ENCODE assay signal across 9 mouse cellular contexts in genomic region chr1:192897218-192897617, GRCm38 (mm10). TPM values are rescaled to one million over a fixed set of nuclear protein-coding genes. Genes with fewer than 3 reads are reported as not detected.
DNase-seq lines count a peak whose midpoint lies in the region; ATAC-seq and TF ChIP-seq lines count a peak whose summit lies in the region.
"Had no signal": no experiment of that assay in that cellular context is flagged by ENCODE, and none has a peak within 500 bp of the region (broad histone marks: within the 10 kb centered on the region; RNA-seq: fewer than 3 reads in every experiment).

No protein-coding gene starts in this region.

- no peak for TF ChIP-seq CTCF in kidney, adult 2 months (conservative IDR thresholded peaks at IDR 0.05; ENCODE audit: insufficient read depth, insufficient read length, low read depth, low read length)
- TF ChIP-seq CTCF in lung, adult 2 months (IDR thresholded peaks at IDR 0.05; ENCODE audit: insufficient read depth, low read length) = 0 out of 2 replicates have a peak, but pooled peaks have one; percentile 0

- no peak for TF ChIP-seq POLR2A in kidney, adult 2 months (IDR thresholded peaks at IDR 0.05; ENCODE audit: low read depth, low read length)
- no peak for TF ChIP-seq POLR2A in lung, adult 2 months (IDR thresholded peaks at IDR 0.05; ENCODE audit: borderline replicate concordance, extremely low read depth, low read depth, low read length)

- WGBS in kidney, adult 2 months = 60% methylated on average over 10 of the region's 10 CpGs
- WGBS in lung, adult 2 months = 33% methylated on average over 10 of the region's 10 CpGs
- WGBS in hindbrain, embryonic 14.5 days = 73% methylated on average over 10 of the region's 10 CpGs

- no peak overlapping the region for H3K9ac ChIP-seq in hindbrain, embryonic 14.5 days
- H3K9ac ChIP-seq: liver, embryonic 13.5 days had no signal

- no peak for ATAC-seq in hindbrain, embryonic 14.5 days (ENCODE audit: low FRiP score)

- no peaks in the 10 kb centered on the region for H3K27me3 ChIP-seq in kidney, adult 2 months (replicated peaks; ENCODE audit: control insufficient read depth, insufficient read depth, low read length)
- H3K27me3 ChIP-seq in hindbrain, embryonic 14.5 days (ENCODE audit: control insufficient read depth, insufficient read depth, low read length) = no peaks in the 10 kb centered on the region
- H3K27me3 ChIP-seq: liver, embryonic 13.5 days had no signal

- no peaks in the 10 kb centered on the region for H3K36me3 ChIP-seq in kidney, adult 2 months (ENCODE audit: control insufficient read depth, insufficient read depth, low read length)
- peaks cover 21% of the 10 kb centered on the region for H3K36me3 ChIP-seq in hindbrain, embryonic 14.5 days (replicated peaks; ENCODE audit: control insufficient read depth, insufficient read depth)

- H3K27ac ChIP-seq in kidney, adult 2 months (ENCODE audit: insufficient read depth, low read depth, low read length) = no peak overlapping the region
- no peak overlapping the region for H3K27ac ChIP-seq in hindbrain, embryonic 14.5 days
- H3K27ac ChIP-seq: liver, embryonic 13.5 days had no signal

- peak; percentile 17 for DNase-seq in kidney, adult 2 months
- DNase-seq in kidney, adult 18-20 months = no peak
- DNase-seq in ZHBTc4 (ENCODE audit: low read depth, low spot score) = peak; percentile 7
- peak; percentile 28 for DNase-seq in cerebellum, adult 9-11 months
- DNase-seq in lung, adult 2 months = peak; percentile 5
- DNase-seq in thymus, postnatal 25 days = no peak
- DNase-seq in hindbrain, embryonic 14.5 days (ENCODE audit: low spot score) = no peak
- DNase-seq in gastrocnemius, postnatal 4 days (ENCODE audit: low spot score in 2 of 2) = no peak
- DNase-seq: liver, embryonic 13.5 days had no signal

- no peaks in the 10 kb centered on the region for H3K4me1 ChIP-seq in kidney, adult 2 months (ENCODE audit: control insufficient read depth, insufficient read depth, low read length)
- H3K4me1 ChIP-seq in lung, adult 2 months (ENCODE audit: control insufficient read depth, insufficient read depth, low read length) = no peaks in the 10 kb centered on the region
- H3K4me1 ChIP-seq in hindbrain, embryonic 14.5 days (replicated peaks; ENCODE audit: control insufficient read depth, insufficient read depth, low read length) = no peaks in the 10 kb centered on the region

- H3K4me2 ChIP-seq in hindbrain, embryonic 14.5 days (replicated peaks) = no peak overlapping the region
- H3K4me2 ChIP-seq: liver, embryonic 13.5 days had no signal

- H3K4me3 ChIP-seq in kidney, adult 2 months (ENCODE audit: insufficient read depth, low read depth, low read length) = no peak overlapping the region
- H3K4me3 ChIP-seq in lung, adult 2 months (replicated peaks; ENCODE audit: extremely low read depth, low read depth, low read length) = no peak overlapping the region
- H3K4me3 ChIP-seq in hindbrain, embryonic 14.5 days (replicated peaks; ENCODE audit: low read length) = no peak overlapping the region
- H3K4me3 ChIP-seq: liver, embryonic 13.5 days had no signal

- H3K9me3 ChIP-seq in hindbrain, embryonic 14.5 days (ENCODE audit: control insufficient read depth, low read length) = no peaks in the 10 kb centered on the region
- H3K9me3 ChIP-seq: liver, embryonic 13.5 days had no signal

RNA-seq across cellular contexts. Expression of gene Sertad4, which starts 41.7 kb away (rescaled TPM):
- polyA plus RNA-seq in kidney, adult 2 months (2012; rRNA removed) = 1.6 and 2.6 TPM in 2 replicates
- 1.3 and 1.7 TPM in 2 replicates for polyA plus RNA-seq in lung, adult 2 months (2012; rRNA removed)
- 21.6 and 25.0 TPM in 2 replicates for polyA plus RNA-seq in hindbrain, embryonic 14.5 days (2014; fragmentation: Nextera tagmentation; extraction: Ambion mirVana)
- 10 to 100 TPM; 29.2 to 30.8 TPM for total RNA-seq in gastrocnemius, postnatal 4 days (2021)

Comparison
In these comparisons a context has a peak if more than half of its experiments do, and no peak if none do; other contexts are left out.
1. DNase-seq: peak in kidney, adult 2 months (single experiment), ZHBTc4 (single experiment), cerebellum, adult 9-11 months (single experiment) and lung, adult 2 months (single experiment); none in kidney, adult 18-20 months (single experiment), thymus, postnatal 25 days (single experiment), hindbrain, embryonic 14.5 days (single experiment) and gastrocnemius, postnatal 4 days (0 of 2).